Mouse (Mus musculus) left cerebral cortex, adult 11 months (tissue): ENCODE data around the gene Lysmd1.

Experiments
- DNase-seq: peaks from one replicate; pipeline ENCODE4 v3.0.0; 2022; ENCODE audit warnings: low spot score

Lysmd1 gene

GRCm38 (mm10) chr3:95174011-95174592, 40.2 kb downstream of the Lysmd1 start:
- peak; percentile 43 for DNase-seq

- no peak for DNase-seq
These were observed 42.6 kb downstream of the Lysmd1 start for GRCm38 (mm10) chr3:95176500-95176899.

- no peak for DNase-seq
These were observed 43.7 kb downstream of the Lysmd1 start for GRCm38 (mm10) chr3:95177583-95177982.

GRCm38 (mm10) chr3:95178948-95179347, 45.1 kb downstream of the Lysmd1 start:
- no peak for DNase-seq

- DNase-seq, result no peak
These were observed 46.0 kb downstream of the Lysmd1 start for GRCm38 (mm10) chr3:95179890-95180289.

GRCm38 (mm10) chr3:95181841-95182240, 48.0 kb downstream of the Lysmd1 start:
- no peak for DNase-seq

GRCm38 (mm10) chr3:95184796-95185577, 51.1 kb downstream of the Lysmd1 start:
- no peak for DNase-seq

- DNase-seq, result no peak
These were observed 52.2 kb downstream of the Lysmd1 start for GRCm38 (mm10) chr3:95186100-95186499.

- no peak for DNase-seq
These were observed 53.0 kb downstream of the Lysmd1 start for GRCm38 (mm10) chr3:95186888-95187287.
